Mouse (Mus musculus): Measurements from ENCODE around the gene Gm3336. TPM values are rescaled to one million over a fixed set of nuclear protein-coding genes. Genes with fewer than 3 reads are reported as not detected.

The Gm3336 gene
- polyA plus RNA-seq, 1 experiment from 2014 or later = not detected

DNA sequence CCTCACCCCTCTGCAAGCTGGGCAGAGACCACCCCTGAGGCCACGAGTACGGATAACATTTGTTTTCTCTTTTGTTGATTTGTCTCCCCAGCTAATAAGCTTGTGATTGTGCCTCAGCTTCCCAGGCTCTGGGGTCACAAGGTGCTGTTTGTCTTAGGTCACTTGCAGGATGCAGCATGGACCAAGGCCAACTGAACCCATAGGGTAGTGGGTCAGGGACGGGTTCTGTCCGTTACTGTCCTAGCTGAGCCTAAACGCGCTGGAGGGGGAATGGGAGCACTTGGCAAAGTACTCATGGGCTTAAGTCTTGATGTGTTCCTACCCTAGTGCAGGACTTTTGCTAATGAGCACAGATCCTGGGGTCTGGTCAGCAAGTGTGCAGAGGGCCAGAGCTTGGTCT, 49.2 kb downstream of the Gm3336 start:
- H3K9ac ChIP-seq (ENCODE audit: low read length) = no peak overlapping the region
- H3K36me3 ChIP-seq (ENCODE audit: control insufficient read depth, insufficient read depth) = peaks cover 27% of the 10 kb centered on the region
- 84% methylated on average over 6 of the region's 6 CpGs for WGBS

GRCm38 (mm10) chr8:70768231-70768776, 50.0 kb downstream of the Gm3336 start:
- ATAC-seq (replicated peaks; ENCODE audit: extremely low read depth, insufficient read depth, low FRiP score) = no peak
- Histone ChIP-seq H3K27ac (ENCODE audit: low read length) (no peak overlapping the region), H3K4me2 (ENCODE audit: low read depth, low read length) (no peak overlapping the region), H3K4me3 (ENCODE audit: low read length) (no peak overlapping the region), H3K27me3 (ENCODE audit: control insufficient read depth, insufficient read depth, low read length) (no peaks in the 10 kb centered on the region), H3K9ac (ENCODE audit: low read length) (no peak overlapping the region), H3K9me3 (replicated peaks; ENCODE audit: control insufficient read depth, low read length) (no peaks in the 10 kb centered on the region), H3K36me3 (ENCODE audit: control insufficient read depth, insufficient read depth) (peaks cover 27% of the 10 kb centered on the region), H3K4me1 (ENCODE audit: control insufficient read depth, insufficient read depth, low read length) (peaks cover 19% of the 10 kb centered on the region)
- 90% methylated on average over 32 of the region's 32 CpGs for WGBS

More for the DNA sequence above, 49.2 kb downstream of the Gm3336 start:
- H3K9me3 ChIP-seq (replicated peaks; ENCODE audit: control insufficient read depth, low read length) = no peaks in the 10 kb centered on the region
- H3K27me3 ChIP-seq (ENCODE audit: control insufficient read depth, insufficient read depth, low read length) = no peaks in the 10 kb centered on the region
- H3K4me2 ChIP-seq (ENCODE audit: low read depth, low read length) = no peak overlapping the region
- H3K4me3 ChIP-seq (ENCODE audit: low read length) = no peak overlapping the region
- peaks cover 18% of the 10 kb centered on the region for H3K4me1 ChIP-seq (ENCODE audit: control insufficient read depth, insufficient read depth, low read length)
- no peak for ATAC-seq (replicated peaks; ENCODE audit: extremely low read depth, insufficient read depth, low FRiP score)
- no peak overlapping the region for H3K27ac ChIP-seq (ENCODE audit: low read length)

DNA sequence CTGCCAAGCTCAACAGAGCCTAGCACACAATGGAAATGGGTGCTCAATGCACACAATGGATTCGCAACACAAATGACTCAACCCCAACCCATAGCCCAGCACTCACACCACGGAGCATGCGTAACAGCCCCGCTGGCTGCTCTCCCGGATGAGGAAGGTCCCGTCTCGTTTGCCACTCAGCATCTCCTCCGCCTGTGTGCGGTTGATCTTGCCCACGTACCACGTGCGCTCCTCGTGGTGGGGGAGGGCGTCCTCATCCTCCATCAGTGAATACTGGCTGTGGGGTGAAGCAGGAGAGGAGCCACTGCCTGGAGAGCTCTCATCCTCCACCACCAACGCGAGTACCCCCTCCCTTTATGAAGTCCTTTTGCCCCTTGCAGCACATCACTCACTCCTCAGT, 50.6 kb downstream of the Gm3336 start:
- H3K36me3 ChIP-seq (ENCODE audit: control insufficient read depth, insufficient read depth) = peaks cover 27% of the 10 kb centered on the region
- no peaks in the 10 kb centered on the region for H3K9me3 ChIP-seq (replicated peaks; ENCODE audit: control insufficient read depth, low read length)
- no peaks in the 10 kb centered on the region for H3K27me3 ChIP-seq (ENCODE audit: control insufficient read depth, insufficient read depth, low read length)
- WGBS = 85% methylated on average over 16 of the region's 16 CpGs
- ATAC-seq (replicated peaks; ENCODE audit: extremely low read depth, insufficient read depth, low FRiP score) = no peak
- H3K9ac ChIP-seq (ENCODE audit: low read length) = no peak overlapping the region
- no peak overlapping the region for H3K27ac ChIP-seq (ENCODE audit: low read length)
- H3K4me1 ChIP-seq (ENCODE audit: control insufficient read depth, insufficient read depth, low read length) = peaks cover 26% of the 10 kb centered on the region
- H3K4me3 ChIP-seq (ENCODE audit: low read length) = no peak overlapping the region
- no peak overlapping the region for H3K4me2 ChIP-seq (ENCODE audit: low read depth, low read length)

GRCm38 (mm10) chr8:70769359-70769758, 51.0 kb downstream of the Gm3336 start:
- peaks cover 28% of the 10 kb centered on the region for H3K36me3 ChIP-seq (ENCODE audit: control insufficient read depth, insufficient read depth)
- ATAC-seq (replicated peaks; ENCODE audit: extremely low read depth, insufficient read depth, low FRiP score) = peak; percentile 54

GRCm38 (mm10) chr8:70769858-70770257, 51.5 kb downstream of the Gm3336 start:
- no peak for ATAC-seq (replicated peaks; ENCODE audit: extremely low read depth, insufficient read depth, low FRiP score)

More at GRCm38 (mm10) chr8:70769359-70769758, 51.0 kb downstream of the Gm3336 start:
- no peak overlapping the region for H3K4me2 ChIP-seq (ENCODE audit: low read depth, low read length)
- H3K27me3 ChIP-seq (ENCODE audit: control insufficient read depth, insufficient read depth, low read length) = no peaks in the 10 kb centered on the region
- H3K9ac ChIP-seq (ENCODE audit: low read length) = no peak overlapping the region
- WGBS = 7% methylated on average over 26 of the region's 26 CpGs
- no peak overlapping the region for H3K4me3 ChIP-seq (ENCODE audit: low read length)
- no peaks in the 10 kb centered on the region for H3K9me3 ChIP-seq (replicated peaks; ENCODE audit: control insufficient read depth, low read length)
- H3K4me1 ChIP-seq (ENCODE audit: control insufficient read depth, insufficient read depth, low read length) = peaks cover 30% of the 10 kb centered on the region
- no peak overlapping the region for H3K27ac ChIP-seq (ENCODE audit: low read length)

GRCm38 (mm10) chr8:70770748-70771147, 52.4 kb downstream of the Gm3336 start:
- Histone ChIP-seq H3K27me3 (ENCODE audit: control insufficient read depth, insufficient read depth, low read length) (no peaks in the 10 kb centered on the region), H3K4me1 (ENCODE audit: control insufficient read depth, insufficient read depth, low read length) (peaks cover 39% of the 10 kb centered on the region), H3K27ac (ENCODE audit: low read length) (no peak overlapping the region), H3K36me3 (ENCODE audit: control insufficient read depth, insufficient read depth) (peaks cover 29% of the 10 kb centered on the region), H3K4me2 (ENCODE audit: low read depth, low read length) (no peak overlapping the region), H3K4me3 (ENCODE audit: low read length) (no peak overlapping the region), H3K9me3 (replicated peaks; ENCODE audit: control insufficient read depth, low read length) (no peaks in the 10 kb centered on the region), H3K9ac (ENCODE audit: low read length) (no peak overlapping the region)
- no peak for ATAC-seq (replicated peaks; ENCODE audit: extremely low read depth, insufficient read depth, low FRiP score)
- 91% methylated on average over 13 of the region's 13 CpGs for WGBS

More at GRCm38 (mm10) chr8:70769858-70770257, 51.5 kb downstream of the Gm3336 start:
- Histone ChIP-seq H3K4me2 (ENCODE audit: low read depth, low read length) (no peak overlapping the region), H3K4me1 (ENCODE audit: control insufficient read depth, insufficient read depth, low read length) (peaks cover 35% of the 10 kb centered on the region), H3K9me3 (replicated peaks; ENCODE audit: control insufficient read depth, low read length) (no peaks in the 10 kb centered on the region), H3K27me3 (ENCODE audit: control insufficient read depth, insufficient read depth, low read length) (no peaks in the 10 kb centered on the region), H3K27ac (ENCODE audit: low read length) (no peak overlapping the region), H3K4me3 (ENCODE audit: low read length) (no peak overlapping the region), H3K36me3 (ENCODE audit: control insufficient read depth, insufficient read depth) (peaks cover 29% of the 10 kb centered on the region), H3K9ac (ENCODE audit: low read length) (no peak overlapping the region)
- 70% methylated on average over 12 of the region's 12 CpGs for WGBS

- Histone ChIP-seq H3K9me3 (replicated peaks; ENCODE audit: control insufficient read depth, low read length) (no peaks in the 10 kb centered on the region), H3K4me3 (ENCODE audit: low read length) (no peak overlapping the region), H3K4me1 (ENCODE audit: control insufficient read depth, insufficient read depth, low read length) (peaks cover 37% of the 10 kb centered on the region), H3K27me3 (ENCODE audit: control insufficient read depth, insufficient read depth, low read length) (no peaks in the 10 kb centered on the region), H3K4me2 (ENCODE audit: low read depth, low read length) (no peak overlapping the region), H3K9ac (ENCODE audit: low read length) (no peak overlapping the region), H3K27ac (ENCODE audit: low read length) (no peak overlapping the region), H3K36me3 (ENCODE audit: control insufficient read depth, insufficient read depth) (peaks cover 29% of the 10 kb centered on the region)
- no peak for ATAC-seq (replicated peaks; ENCODE audit: extremely low read depth, insufficient read depth, low FRiP score)
- WGBS = 81% methylated on average over 7 of the region's 7 CpGs
Measured at GRCm38 (mm10) chr8:70771217-70771616, 52.9 kb downstream of the Gm3336 start.

GRCm38 (mm10) chr8:70772075-70772474, 53.7 kb downstream of the Gm3336 start:
- Histone ChIP-seq H3K4me3 (ENCODE audit: low read length) (no peak overlapping the region), H3K4me2 (ENCODE audit: low read depth, low read length) (no peak overlapping the region), H3K36me3 (ENCODE audit: control insufficient read depth, insufficient read depth) (peaks cover 29% of the 10 kb centered on the region), H3K9ac (ENCODE audit: low read length) (no peak overlapping the region), H3K27ac (ENCODE audit: low read length) (no peak overlapping the region), H3K4me1 (ENCODE audit: control insufficient read depth, insufficient read depth, low read length) (peaks cover 29% of the 10 kb centered on the region), H3K9me3 (replicated peaks; ENCODE audit: control insufficient read depth, low read length) (no peaks in the 10 kb centered on the region), H3K27me3 (ENCODE audit: control insufficient read depth, insufficient read depth, low read length) (no peaks in the 10 kb centered on the region)
- 95% methylated on average over 13 of the region's 13 CpGs for WGBS
- ATAC-seq (replicated peaks; ENCODE audit: extremely low read depth, insufficient read depth, low FRiP score) = no peak
